Mouse (Mus musculus) adrenal gland, postnatal 4 days (tissue): ENCODE results near the gene Rangrf. TPM values are rescaled to one million over a fixed set of nuclear protein-coding genes. Genes with fewer than 3 reads are reported as not detected.
"Not testable (repeated sequence)": the region's sequence is repeated elsewhere in the genome, so short reads cannot be mapped to it uniquely, and the experiment has no call there.

Experiments
- DNase-seq, 2 experiments: peaks; one replicate each; pipeline ENCODE4 v3.0.0; 2021 to 2022; ENCODE audit warnings: low spot score in 2 of 2, mixed read lengths in 2 of 2
- total RNA-seq, 2 experiments: library from RNA; stranded (reverse); gene quantifications; 2 replicates each; pipeline ENCODE4 v1.2.3; 2021

Rangrf gene
- total RNA-seq, 2 experiments from 2014 or later = 19.4 to 20.1 TPM

DNA sequence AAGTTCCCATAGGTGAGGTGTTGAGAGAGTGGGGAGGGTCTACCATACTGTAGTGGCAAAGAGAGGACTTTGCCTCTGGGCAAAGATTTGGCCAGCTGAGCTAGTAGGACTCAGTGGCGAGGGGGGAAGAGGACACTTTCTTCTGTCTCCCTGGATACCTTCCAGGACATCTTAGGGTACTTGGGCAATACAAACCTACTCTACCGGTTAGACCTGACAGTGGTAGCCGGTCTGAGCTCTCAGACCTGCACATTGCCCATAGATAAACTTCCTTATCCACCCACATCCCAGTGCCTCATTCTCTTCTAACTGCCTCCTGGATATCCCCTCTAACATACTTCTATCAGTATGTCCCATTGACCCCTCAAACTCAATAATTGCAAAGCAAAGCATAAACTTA is 5.9 kb upstream of the Rangrf start:
- DNase-seq = no peak

DNA sequence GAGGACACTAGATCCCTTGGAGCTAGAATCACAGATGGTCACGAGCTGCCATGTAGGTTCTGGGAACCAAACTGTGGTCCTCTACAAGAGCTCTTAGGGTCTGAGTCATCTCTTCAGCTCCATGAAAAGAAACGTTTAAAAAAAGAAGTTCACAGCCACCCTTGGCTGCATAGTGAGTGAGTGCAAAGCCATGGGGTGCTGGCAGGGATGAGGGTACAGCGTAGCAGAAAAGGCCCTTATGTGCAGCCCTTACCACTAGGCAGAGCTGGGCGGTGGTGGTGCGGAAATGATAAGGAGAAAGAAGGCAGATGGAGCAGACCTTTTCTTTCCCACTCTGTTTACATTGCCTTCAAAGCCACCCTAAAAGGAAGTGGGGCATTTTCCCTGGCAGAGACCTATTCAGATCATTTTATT is 4.3 kb upstream of the Rangrf start:
- no peak for DNase-seq

DNA sequence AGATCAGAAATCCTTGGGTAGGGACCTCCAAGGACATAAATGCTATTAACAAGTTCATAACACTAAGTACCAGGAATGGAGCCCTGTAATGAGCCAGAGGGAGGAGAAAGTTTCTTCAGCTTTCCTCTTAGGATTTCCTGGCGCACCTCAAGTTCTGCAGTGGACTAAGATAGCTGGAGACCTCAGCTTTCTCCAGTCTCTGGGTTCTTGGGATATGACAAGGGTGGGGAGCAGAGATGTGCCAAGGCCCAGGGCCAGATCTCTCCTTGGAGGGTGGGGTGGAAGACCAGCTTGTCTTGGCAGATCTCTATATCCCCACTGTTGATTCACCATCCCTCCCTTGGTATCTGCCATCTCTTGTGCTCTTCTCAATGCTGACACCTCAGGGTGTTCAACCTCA is 616 bp upstream of the Rangrf start:
- DNase-seq = no peak

DNA sequence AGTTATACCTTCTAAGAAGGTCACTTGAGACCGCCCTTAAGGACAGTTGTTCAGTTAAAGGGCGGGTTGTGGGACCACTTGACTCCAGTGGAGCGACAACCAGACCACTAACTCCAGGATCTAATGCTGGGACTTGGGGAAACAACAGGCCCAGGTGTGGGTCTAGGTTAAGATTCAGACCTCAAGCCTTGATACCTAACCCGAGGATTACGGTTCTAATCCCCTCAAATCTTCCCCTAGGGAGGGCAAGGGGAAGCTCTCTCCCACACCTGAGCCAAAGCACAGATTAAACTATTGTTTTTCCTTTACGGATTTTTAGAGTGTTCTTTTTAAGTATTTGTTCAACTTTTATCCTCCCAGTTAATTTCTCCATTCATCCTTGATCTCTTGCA is 930 bp downstream of the Rangrf start:
- DNase-seq = no peak

DNA sequence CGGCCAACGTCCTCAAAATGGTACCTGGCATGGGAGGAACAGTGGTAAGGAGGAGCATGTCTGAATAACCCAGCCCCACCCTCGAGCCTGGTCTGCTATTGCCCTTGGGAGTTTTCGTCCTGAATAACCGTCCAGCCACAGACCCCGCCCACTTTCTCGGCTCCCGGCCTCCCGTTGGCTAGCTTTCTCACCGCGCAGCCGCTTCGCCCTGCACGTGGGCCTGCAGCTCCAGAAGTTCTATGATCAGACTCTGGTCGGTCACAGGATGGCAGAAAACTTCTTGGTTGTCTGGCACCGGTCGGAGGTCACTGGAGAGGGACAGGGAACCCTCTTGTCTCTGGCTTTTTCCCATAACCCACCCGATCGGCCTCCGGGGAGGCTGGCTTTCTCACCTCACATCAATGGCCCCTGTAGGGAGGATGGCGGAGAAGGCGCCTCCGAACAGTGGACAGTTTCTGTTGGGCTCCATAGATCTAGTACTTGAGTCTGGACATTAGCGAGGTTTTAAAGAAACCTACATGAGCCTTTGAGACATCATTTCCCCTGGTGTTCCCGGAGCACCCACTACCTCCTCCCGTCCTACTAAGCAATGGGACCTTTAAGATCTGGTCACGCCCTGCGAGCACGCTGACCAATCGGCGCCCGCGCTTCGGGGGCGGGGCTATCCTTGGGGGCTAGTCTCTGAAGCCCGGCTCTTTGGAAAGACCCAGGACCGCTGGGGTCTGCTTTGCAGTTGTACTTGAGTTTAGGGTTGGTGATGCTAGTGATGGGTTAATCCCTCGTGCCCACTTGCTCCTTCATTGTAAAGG is 1.5 kb downstream of the Rangrf start:
- peak; percentile 75 to 78 for DNase-seq

DNA sequence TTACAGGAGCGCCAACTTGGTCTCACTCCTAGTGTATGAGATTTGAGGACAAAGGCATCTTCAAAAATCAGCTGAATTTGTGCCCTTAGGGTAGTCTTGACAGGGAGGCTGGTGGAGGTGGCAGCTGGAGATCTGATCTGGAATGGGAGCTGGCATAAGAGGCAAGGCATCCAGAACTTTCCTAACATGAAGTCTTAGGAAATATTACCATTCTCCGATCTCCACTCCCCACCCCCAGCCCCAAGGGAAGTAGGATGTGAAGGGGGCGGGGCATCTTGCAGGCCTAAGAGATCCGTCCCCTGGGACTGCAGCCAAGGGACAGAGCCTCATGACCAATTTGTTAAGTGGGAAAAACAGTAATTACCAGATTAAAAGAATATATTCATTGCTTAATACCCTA is 4.8 kb downstream of the Rangrf start:
- no peak for DNase-seq

DNA sequence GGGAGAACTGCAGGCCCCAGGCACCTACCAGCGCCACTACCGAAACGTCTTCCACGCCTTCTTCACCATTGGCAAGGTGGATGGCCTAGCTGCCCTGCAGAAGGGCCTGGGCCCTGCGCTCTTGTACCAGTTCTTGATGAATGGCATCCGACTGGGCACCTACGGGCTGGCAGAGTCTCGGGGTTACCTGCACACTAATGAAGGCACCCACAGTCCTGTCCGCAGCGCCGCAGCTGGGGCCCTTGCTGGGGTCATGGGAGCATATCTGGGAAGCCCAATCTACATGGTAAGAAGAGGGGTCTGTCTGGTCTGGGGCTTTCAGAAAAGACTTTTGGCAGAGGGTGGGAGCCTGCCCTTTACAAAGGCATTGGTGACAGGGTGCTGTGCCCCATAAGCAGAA is 6.2 kb downstream of the Rangrf start:
- no peak for DNase-seq

DNA sequence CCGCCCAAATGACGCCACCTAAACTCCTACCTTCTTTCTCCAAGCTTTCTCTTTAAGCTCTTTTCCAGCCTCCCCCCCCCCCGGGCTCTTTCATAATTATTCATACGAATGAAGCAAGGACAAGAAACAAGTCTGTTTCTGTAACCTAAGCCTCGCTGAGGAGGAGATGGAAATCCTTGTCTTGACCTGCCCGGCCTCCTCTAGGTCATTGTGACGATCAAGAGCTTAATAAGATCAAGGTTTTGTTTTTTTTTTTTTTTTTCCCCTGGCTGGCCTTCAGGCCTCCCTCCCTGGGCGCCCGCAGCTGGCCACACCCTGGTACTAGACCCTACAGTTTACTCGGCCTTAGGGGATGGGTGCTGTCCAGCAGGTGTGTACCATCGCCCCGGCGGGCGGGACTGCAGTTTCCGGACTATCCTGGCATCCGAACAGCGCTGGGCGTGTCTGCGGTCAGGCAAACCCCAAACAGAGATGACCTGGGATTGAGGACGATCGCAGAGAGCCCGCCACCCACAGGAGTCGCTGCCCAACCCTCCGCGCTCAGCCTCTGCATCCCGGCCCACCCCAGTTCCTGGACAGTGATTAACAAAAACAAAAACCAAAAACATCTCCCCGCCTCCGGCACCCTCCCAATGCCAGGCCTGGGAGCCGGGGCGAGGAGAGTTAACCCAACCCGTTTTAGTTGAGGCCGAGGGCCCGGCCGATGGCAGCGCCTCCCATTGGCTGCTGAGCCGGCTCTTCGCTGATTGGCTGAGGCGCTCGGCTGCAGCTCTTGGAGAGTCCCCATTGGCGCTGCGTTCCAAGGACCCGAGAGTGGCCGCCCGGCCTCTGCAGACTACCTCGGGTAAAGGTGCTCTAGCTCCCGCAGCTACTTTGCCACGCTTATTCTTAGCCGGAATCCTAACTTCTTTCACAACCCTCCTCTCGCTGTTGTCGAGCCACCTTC is 7.4 kb downstream of the Rangrf start, which contains the start of gene Slc25a35:
Gene Slc25a35, plus strand, starts transcription at position 795 of the 946 bp plus-strand sequence.
- peak; percentile 67 to 81 for DNase-seq

DNA sequence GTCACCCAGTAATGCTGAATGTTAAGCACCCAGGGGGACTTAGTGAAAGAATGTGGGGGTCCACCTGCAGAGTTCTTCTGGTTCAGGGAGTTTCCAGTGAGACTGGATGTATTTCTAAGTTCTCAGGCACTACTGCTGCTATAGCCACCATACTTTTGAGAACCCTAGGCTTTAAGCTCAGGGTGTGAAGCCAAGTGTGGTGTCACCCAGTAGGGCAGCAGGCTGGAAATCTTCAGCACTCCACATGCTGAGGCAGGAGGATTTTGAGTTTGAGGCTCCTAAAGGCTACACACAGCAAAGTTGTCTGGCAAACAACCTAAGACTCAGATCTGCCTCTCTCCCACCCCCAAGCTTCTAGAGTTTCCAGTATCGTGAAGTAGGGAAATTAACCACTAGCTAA is 8.4 kb downstream of the Rangrf start:
- no peak for DNase-seq

DNA sequence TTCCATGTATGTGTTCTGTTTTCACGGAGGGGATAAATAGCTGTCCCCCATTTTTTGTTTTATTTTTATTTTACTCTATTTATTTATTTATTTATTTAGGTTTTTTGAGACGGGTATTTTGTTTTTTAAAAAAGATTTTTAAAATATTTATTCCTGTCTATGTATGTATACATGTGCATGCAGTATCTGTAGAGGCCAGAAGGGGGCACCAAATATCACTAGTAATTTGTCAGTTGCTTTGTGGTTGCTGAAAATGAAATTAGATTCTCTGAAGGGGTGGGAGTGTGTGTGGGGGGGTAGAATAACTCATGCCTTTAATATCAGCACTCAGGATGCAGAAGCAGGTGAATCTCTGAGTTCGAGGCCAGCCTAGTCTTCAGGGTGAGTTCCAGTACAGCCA is 9.1 kb downstream of the Rangrf start:
- DNase-seq = no peak

DNA sequence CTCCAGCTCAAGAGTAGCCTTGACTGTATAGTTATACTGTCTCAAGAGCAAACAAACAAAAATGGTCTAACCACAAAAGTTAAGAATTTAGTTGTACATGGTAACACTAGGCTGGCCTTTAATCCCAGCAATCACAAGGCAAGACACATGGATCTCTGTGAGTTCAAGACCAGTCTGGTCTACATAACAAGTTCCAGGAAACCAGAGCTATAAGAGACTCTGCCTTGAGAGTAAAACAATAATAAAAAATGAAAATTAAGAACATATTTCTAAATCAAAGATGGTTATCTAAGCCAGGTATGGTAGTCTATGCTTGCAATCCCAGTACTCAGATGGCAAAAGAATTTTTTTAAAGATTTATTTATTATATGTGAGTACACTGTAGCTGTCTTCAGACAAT is 9.9 kb downstream of the Rangrf start:
- no peak for DNase-seq

DNA sequence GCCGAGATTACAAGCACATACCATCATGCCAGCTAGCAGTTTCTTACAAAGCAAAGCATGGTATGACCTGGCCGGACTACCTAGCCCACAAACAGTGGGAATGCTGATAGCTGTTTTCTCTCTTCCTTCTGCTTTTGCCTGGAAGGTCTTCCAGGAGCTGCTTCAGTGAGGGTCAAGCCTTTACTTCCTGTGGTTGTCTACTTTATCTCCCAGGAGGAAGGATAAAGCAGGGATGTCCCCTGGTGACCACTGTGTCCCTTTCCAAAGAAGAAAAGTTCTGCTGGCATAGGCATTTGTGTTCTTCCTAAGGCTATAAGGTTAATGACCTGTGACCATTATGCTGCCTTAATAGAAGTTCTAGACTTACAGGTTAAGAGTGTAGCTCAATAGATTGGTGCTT is 11.6 kb downstream of the Rangrf start:
- DNase-seq = no peak

DNA sequence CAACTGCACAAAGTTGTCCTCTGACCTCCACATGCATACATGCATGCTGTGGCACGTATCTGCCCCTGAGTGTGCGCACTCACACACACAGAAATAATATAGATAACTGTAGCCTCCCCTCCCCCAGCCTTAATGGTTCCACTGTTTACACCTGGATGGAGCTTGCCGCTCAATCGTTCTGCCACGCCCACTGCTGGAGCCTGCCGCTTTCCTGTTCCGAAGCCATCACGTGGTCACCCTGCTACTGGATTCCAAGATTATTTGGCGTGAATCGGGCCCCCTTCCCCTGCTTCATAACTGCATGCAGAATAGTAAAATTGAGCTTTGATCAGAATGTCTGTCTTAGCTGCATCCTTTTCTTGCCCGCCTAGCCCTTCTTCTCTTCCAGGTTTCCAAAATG is 12.8 kb downstream of the Rangrf start:
- not testable (repeated sequence) for DNase-seq

DNA sequence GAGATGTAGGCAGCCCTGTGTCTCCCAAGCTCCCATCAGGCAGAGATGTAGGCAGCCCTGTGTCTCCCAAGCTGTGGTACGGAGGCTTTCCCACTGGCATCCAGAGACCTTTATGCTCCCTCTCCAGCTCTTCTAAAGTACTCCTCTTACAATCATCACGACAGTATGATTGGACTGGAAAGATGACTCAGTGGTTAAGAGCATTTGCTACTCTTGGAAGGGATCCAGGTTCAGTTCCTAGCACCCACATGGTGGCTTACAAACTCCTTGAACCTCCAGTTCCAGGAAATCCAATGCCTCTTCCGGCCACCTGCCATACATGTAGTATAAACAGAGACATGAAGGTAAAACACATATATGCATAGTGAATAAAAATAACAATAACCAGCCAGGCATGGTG is 13.4 kb downstream of the Rangrf start:
- DNase-seq = no peak

DNA sequence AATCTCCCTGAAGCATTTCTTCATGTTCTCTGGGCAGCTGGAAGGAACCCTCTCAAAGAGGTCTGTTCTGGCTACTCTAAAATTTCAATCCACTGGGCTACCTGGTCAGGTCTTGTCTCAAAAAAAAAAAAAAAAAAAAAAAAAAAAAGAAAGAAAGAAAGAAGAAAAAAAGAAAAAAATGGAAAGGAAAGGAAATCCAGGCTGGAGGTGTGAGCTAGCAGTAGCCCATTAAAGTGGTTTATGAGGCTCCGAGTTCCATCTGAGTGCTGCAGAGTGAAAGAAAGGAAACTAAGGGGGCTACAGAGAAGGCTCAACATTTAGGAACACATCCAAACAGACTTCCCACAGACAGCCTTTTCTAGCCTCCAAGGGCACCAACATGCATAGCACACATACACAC is 17.0 kb downstream of the Rangrf start:
- no peak for DNase-seq

DNA sequence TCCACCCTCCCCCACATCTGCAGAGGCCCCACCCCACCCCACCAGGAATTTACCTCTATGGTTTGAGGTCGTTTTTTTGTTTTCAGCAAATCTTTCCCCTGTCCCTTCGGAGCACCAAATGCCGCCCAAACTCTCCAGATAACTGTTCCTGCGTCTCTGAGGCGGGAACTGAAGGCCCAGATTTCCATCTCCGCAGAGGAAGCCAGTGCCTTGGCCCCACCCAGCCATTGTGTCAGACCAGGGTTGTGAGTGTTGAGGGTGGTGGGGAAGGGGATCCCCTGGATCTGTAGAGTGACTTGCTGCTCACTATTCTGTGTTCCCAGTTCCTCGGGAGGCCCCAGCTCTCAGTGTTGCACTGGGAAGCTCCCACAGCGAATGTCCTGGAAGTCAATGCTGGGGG is 17.7 kb downstream of the Rangrf start, which contains the start of gene Arhgef15:
Gene Arhgef15, minus strand, starts transcription at position 173 of the 400 bp plus-strand sequence.
- DNase-seq = no peak

DNA sequence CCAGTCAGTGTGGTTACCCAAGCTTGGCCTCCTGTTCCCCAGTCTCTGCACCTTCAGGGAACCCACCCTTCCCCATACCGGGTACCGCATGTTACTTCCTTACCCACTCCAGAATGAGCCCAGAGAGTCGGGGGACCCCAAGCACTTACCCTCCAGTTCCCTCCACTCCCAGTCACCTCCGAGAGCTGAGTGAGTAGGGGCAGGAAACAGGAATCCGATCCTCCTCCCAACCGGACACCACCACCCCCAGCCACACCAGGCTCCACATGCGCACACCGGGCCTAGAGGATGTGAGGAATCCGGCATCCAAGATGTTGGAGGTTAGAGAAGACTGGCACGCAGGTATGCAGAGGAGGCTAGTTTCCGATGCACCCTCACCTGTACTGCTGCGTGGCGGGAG is 18.3 kb downstream of the Rangrf start:
- no peak for DNase-seq

DNA sequence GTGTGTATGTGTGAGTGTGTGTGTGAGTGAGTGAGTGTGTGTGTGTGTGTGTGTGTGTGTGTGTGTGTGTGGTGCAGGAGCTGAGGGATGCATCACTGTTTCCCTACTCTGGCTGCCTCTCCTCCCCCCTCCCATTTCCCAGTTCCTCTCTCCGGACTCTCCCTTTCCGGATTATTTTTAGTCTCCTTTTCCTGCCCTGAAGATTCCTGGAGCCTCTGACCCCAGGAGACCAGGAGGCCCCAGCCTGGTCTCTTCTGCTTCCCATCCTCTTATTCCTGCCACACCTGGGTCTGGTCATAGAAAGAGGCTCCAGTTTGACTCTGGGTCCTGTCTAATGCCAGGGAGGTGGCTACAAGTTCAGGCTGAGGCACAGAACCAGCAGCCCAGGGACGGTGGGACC is 18.9 kb downstream of the Rangrf start:
- no peak for DNase-seq

DNA sequence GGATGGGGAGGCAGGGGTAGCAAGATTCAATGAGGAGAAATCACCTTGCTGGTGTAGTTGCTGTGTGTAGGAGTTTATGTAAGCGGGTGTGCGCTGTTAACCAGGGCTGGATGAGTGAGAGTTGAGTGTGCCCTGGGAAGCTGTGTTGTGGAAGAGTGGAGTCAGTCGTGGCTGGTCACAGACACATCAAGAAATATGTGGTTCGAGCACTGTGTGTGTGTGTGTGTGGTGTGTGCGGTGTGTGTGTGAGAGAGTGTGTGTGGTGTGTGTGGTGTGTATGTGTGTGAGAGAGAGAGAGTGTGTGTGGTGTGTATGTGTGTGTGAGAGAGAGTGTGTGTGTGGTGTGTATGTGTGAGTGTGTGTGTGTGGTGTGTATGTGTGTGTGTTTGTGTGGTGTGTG is 19.5 kb downstream of the Rangrf start:
- no peak for DNase-seq

DNA sequence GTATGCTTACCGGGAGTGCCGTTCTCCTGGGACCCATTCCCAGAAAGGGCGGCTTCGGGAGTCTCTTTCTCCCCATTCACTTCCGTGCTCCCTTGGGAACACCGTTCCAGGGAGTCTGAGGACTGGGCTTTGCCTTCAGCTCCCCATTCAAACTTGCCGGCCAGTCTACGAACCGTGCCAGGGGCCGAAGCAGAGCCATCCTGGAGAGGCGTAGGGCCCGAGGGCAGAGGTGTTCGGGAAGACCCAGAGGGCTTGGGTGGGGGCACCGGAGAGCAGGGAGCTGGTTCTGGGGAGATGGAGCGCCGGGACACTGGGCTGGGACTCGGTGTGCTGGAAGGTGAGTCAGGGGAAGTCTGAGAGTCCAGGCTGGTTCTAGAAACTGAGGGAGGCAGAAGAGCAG is 20.6 kb downstream of the Rangrf start:
- no peak for DNase-seq

DNA sequence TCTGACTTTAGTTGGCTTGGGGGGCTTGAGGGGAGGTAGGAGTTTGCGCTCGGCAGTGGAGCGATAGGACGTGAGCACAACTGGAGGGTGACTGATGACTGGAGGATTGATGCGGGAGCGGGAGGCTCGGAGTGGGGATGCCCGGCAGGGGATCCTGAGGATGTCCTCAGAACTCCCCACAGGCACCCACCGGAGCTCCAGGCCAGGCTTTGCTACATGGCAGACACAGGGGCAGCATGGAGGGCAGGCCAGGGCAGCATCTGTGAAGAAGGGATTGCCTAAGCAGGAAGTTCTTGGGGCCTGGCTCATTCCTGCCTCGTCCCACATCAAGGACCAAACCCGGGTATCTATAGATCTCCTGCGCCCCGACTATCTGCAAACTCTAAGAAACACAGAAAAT is 21.1 kb downstream of the Rangrf start:
- DNase-seq = no peak

DNA sequence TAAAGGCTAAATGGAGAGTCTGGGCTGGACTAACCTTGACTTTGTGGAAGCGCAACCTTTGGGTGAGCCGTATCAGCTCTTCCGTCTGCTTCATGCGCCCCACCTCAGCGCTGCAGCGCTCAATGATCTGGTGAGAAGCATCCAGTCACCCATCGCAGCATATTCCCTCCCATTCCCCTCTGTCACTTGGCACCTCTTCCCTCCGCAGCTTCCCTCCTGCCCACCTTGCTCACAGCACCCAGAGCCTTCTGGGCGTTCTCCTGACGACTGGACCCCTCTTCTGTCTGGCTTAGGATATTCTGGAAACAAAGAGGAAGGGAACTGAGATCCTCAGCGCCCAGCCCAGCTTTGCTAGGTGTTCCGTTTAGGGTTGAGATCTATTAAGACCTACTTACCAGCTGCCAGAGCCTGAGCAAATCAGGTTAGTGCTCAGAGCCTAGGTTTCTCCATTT is 27.4 kb downstream of the Rangrf start:
- DNase-seq = no peak
